Mouse (Mus musculus) embryonic facial prominence, embryonic 12.5 days (tissue): ENCODE measurements around the gene Il12b. TPM values are rescaled to one million over a fixed set of nuclear protein-coding genes. Genes with fewer than 3 reads are reported as not detected.

Experiments
- ATAC-seq: fragments of 200-750 bp; cut with Nextera tagmentation; 2 replicates; pipeline ENCODE4 v1.8.0; 2017; ENCODE audit not compliant: insufficient number of reproducible peaks, insufficient read depth, low FRiP score, low TSS enrichment
- H3K27ac ChIP-seq: fragments of 300-500 bp; sonication (generic); 2 replicates; pipeline ENCODE4 v1.5.1; 2016; ENCODE audit warnings: mild to moderate bottlenecking
- H3K27me3 ChIP-seq: fragments of 300-500 bp; sonication (generic); 2 replicates; pipeline ENCODE4 v1.6.1; 2016; ENCODE audit warnings: mild to moderate bottlenecking, moderate library complexity
- H3K36me3 ChIP-seq: fragments of 300-500 bp; sonication (generic); 2 replicates; pipeline ENCODE4 v1.6.1; 2016; ENCODE audit warnings: mild to moderate bottlenecking
- H3K4me1 ChIP-seq: fragments of 300-500 bp; sonication (generic); 2 replicates; pipeline ENCODE4 v1.6.1; 2016
- H3K4me2 ChIP-seq: fragments of 300-500 bp; sonication (generic); replicated peaks from 2 replicates; pipeline ENCODE4 v1.6.1; 2016; ENCODE audit warnings: mild to moderate bottlenecking, moderate library complexity
- H3K4me3 ChIP-seq: fragments of 300-500 bp; sonication (generic); 2 replicates; pipeline ENCODE4 v1.5.1; 2016; ENCODE audit warnings: mild to moderate bottlenecking
- H3K9ac ChIP-seq: fragments of 300-500 bp; sonication (generic); 2 replicates; pipeline ENCODE4 v1.6.1; 2016; ENCODE audit warnings: mild to moderate bottlenecking, moderate library complexity
- H3K9me3 ChIP-seq: fragments of 300-500 bp; sonication (generic); 2 replicates; pipeline ENCODE4 v1.6.1; 2016; ENCODE audit warnings: mild to moderate bottlenecking, moderate library complexity
- WGBS: fragments of 180-500 bp; shearing (Covaris S2); methylation state at CpG from one replicate; pipeline ENCODE4 v1.1.7; 2016; 5-methylcytosine and 5-hydroxymethylcytosine counted together
- polyA plus RNA-seq: library from polyadenylated mRNA; unstranded; fragments of >200 nt; fragmentation: Nextera tagmentation; extraction: Ambion mirVana; gene quantifications from 2 replicates; pipeline ENCODE4 v1.2.1, GENCODE M21; 2016

Gene Il12b
- polyA plus RNA-seq, 1 experiment from 2014 or later = not detected

DNA sequence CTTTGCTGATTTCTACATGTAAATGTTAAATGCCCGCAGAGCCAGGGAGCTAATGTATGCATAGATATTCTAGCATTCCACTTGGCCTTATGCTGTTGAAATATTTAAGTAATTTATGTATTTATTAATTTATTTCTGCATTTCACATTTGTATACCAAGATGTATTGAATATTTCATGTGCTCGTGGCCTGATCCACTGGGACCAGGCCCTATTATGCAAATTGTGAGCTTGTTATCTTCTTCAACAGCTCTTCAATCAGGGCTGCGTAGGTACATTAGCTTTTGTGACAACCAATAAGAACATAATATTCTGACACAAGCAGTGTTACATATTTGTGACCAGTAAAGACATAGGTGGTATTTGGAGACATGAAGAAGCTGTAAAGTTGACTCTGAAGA, 13.5 kb downstream of the Il12b start:
- Histone ChIP-seq H3K9ac (no peak overlapping the region), H3K36me3 (no peaks in the 10 kb centered on the region), H3K27ac (no peak overlapping the region), H3K4me1 (no peaks in the 10 kb centered on the region), H3K4me3 (no peak overlapping the region), H3K4me2 (no peak overlapping the region), H3K27me3 (no peaks in the 10 kb centered on the region), H3K9me3 (no peaks in the 10 kb centered on the region)
- no peak for ATAC-seq
- 91% methylated on average over 3 of the region's 3 CpGs for WGBS

DNA sequence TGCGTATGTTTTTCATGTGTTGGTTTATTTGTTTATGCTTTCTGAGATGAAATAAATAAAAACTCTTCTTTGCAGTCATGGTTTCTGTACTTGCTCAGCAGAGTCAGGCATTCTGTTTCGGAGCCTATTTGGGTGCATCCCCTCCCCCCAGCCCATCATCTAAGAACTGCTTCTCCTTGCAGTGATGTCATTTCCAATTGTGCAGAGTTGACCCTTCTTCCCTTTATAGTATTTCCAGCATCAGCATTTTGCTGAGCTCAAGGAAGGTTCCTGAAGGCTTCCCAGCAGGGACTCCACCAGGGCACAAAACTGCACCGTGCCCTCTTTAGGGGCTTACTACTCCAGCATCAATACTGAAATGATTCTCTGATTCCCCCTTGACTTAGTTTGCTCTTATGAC, 14.7 kb downstream of the Il12b start:
- Histone ChIP-seq H3K27ac (no peak overlapping the region), H3K4me3 (no peak overlapping the region), H3K9me3 (no peaks in the 10 kb centered on the region), H3K4me1 (no peaks in the 10 kb centered on the region), H3K36me3 (no peaks in the 10 kb centered on the region), H3K9ac (no peak overlapping the region), H3K27me3 (no peaks in the 10 kb centered on the region), H3K4me2 (no peak overlapping the region)
- no peak for ATAC-seq
- 83% methylated on average over 3 of the region's 3 CpGs for WGBS

DNA sequence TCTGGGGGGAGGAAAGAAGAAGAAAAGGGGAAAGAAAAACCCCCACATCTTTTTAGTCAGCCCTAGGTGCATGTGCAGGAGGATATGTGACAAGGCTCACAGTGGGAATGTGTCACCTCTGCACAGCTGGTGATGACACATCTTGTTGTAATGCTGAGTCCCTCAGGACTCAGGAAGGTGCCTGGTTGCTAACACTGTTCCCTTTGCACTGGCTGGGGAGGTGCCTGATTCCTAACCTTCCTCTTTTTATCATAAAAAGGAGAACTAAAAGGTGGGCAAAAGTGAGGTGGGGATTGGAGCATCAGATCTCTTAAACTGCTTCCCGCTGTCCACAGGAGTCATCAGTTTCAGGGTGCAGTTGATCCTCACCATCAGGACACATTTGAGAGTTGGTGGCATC, 17.5 kb downstream of the Il12b start:
- Histone ChIP-seq H3K4me1 (no peaks in the 10 kb centered on the region), H3K27me3 (peaks cover 2% of the 10 kb centered on the region; the same call in 1 of the 2 replicates), H3K9ac (no peak overlapping the region), H3K36me3 (no peaks in the 10 kb centered on the region), H3K9me3 (no peaks in the 10 kb centered on the region), H3K4me3 (no peak overlapping the region), H3K4me2 (no peak overlapping the region), H3K27ac (no peak overlapping the region)
- WGBS = 74% methylated on average over 1 of the region's 1 CpGs
- no peak for ATAC-seq

DNA sequence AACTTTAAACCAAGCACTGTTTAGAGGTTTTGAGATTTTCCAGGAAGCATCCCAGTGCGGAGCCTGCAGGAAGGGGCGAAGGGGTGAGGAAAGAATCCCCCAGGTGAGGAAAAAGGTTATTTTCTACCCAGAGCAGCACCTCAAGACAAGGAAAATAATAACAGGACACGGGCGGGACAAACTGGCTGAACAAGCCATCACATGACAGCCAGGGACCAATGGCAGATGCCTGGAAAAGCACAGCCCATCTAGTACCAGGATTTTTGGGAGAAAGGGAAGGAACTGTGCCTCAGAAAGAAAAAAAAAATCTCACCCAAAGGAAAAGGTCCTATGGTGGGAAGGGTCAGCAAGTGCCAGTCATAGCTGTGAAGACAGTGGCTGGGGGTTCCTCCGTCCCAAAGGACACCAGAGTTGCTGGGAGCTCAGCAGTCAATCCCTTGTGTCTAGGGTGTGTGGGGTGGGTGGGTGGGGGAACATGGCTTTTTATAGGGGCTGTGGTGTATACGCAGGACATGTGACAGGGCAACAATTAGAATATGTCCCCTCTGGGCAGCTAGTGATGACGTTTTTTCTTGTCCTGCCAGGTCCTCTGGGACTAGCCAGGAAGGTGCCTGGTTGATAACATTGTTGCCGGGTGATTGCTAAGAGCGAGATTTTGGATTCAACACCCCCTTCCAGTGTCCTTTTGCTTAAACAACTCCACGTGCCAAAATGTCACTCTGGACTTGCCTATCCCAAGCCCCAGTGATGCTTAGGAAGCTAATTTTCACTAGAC, 22.7 kb downstream of the Il12b start:
- Histone ChIP-seq H3K9ac (no peak overlapping the region), H3K27me3 (peaks cover 2% of the 10 kb centered on the region; the same call in 1 of the 2 replicates), H3K36me3 (no peaks in the 10 kb centered on the region), H3K9me3 (no peaks in the 10 kb centered on the region), H3K4me1 (no peaks in the 10 kb centered on the region), H3K4me2 (no peak overlapping the region), H3K4me3 (no peak overlapping the region), H3K27ac (no peak overlapping the region)
- 76% methylated on average over 10 of the region's 10 CpGs for WGBS
- ATAC-seq = no peak

DNA sequence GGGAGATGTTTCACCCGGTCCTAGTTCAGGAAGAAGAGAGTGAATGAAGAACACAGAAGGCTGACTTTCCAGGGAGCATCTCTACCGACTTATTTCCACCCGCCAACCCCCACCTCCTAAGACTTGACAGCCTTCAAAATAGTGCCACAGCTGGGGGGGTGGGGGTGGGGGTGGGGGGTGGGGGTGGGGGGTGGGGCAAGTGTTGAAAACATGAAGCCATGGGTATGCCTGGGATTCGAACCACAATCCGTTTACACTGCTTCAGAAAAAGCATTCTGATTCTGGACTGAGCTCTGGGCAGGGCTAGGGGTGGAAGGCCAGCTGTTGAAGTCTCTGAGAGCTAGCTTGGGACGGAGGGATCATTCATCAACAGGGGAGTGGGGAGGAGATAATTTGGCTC, 23.4 kb downstream of the Il12b start:
- Histone ChIP-seq H3K27me3 (peaks cover 2% of the 10 kb centered on the region; the same call in 1 of the 2 replicates), H3K36me3 (no peaks in the 10 kb centered on the region), H3K9ac (no peak overlapping the region), H3K4me3 (no peak overlapping the region), H3K27ac (no peak overlapping the region), H3K9me3 (no peaks in the 10 kb centered on the region), H3K4me1 (no peaks in the 10 kb centered on the region), H3K4me2 (no peak overlapping the region)
- no peak for ATAC-seq
- 57% methylated on average over 6 of the region's 6 CpGs for WGBS

DNA sequence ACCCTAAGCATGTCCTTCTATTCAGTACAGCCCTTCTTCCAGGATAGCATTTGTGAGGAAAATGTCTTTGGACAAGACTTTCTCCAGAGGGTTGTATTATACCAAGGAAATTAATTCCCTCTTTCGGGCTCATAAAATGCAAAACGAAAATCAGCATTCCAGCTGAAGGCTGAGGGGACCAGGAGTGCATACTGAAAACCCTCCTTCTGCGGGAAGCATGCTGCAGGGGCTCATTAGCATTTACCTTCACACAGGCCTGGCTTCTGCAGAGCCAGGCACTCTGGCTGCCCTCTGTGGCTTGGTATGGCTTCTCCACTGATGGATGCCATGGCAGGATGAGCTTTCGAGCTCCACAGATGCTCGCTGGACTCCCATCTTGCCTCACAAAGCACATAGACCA, 24.1 kb downstream of the Il12b start:
- Histone ChIP-seq H3K36me3 (no peaks in the 10 kb centered on the region), H3K27ac (no peak overlapping the region), H3K4me1 (no peaks in the 10 kb centered on the region), H3K4me2 (no peak overlapping the region), H3K4me3 (no peak overlapping the region), H3K27me3 (peaks cover 2% of the 10 kb centered on the region; the same call in 1 of the 2 replicates), H3K9me3 (no peaks in the 10 kb centered on the region), H3K9ac (no peak overlapping the region)
- 66% methylated on average over 5 of the region's 5 CpGs for WGBS
- no peak for ATAC-seq

- H3K27me3 ChIP-seq = peaks cover 2% of the 10 kb centered on the region; the same call in 1 of the 2 replicates
- no peak overlapping the region for H3K27ac ChIP-seq
- H3K9me3 ChIP-seq = no peaks in the 10 kb centered on the region
- H3K36me3 ChIP-seq = no peaks in the 10 kb centered on the region
- H3K9ac ChIP-seq = no peak overlapping the region
- whole genome bisulfite sequencing = 80% methylated on average over 8 of the region's 8 CpGs
- no peak overlapping the region for H3K4me2 ChIP-seq
- ATAC-seq = no peak
- no peaks in the 10 kb centered on the region for H3K4me1 ChIP-seq
- no peak overlapping the region for H3K4me3 ChIP-seq
These were observed 25.1 kb downstream of the Il12b start for GRCm38 (mm10) chr11:44425006-44425405.

GRCm38 (mm10) chr11:44425626-44426025, 25.8 kb downstream of the Il12b start:
- ATAC-seq = no peak
- H3K4me1 ChIP-seq = no peaks in the 10 kb centered on the region
- 73% methylated on average over 6 of the region's 6 CpGs for WGBS
- no peak overlapping the region for H3K9ac ChIP-seq
- H3K36me3 ChIP-seq = no peaks in the 10 kb centered on the region
- H3K4me3 ChIP-seq = no peak overlapping the region
- no peak overlapping the region for H3K27ac ChIP-seq
- no peak overlapping the region for H3K4me2 ChIP-seq
- H3K9me3 ChIP-seq = no peaks in the 10 kb centered on the region
- peaks cover 2% of the 10 kb centered on the region; the same call in 1 of the 2 replicates for H3K27me3 ChIP-seq

- no peak for ATAC-seq
- WGBS = 74% methylated on average over 2 of the region's 2 CpGs
- H3K4me1 ChIP-seq = no peaks in the 10 kb centered on the region
These were observed 28.1 kb downstream of the Il12b start for GRCm38 (mm10) chr11:44427951-44428350.

GRCm38 (mm10) chr11:44430036-44430435, 30.2 kb downstream of the Il12b start:
- WGBS = 90% methylated on average over 3 of the region's 3 CpGs
- H3K27ac ChIP-seq = no peak overlapping the region
- no peaks in the 10 kb centered on the region for H3K27me3 ChIP-seq

More at GRCm38 (mm10) chr11:44427951-44428350, 28.1 kb downstream of the Il12b start:
- no peak overlapping the region for H3K9ac ChIP-seq
- no peak overlapping the region for H3K27ac ChIP-seq
- H3K4me2 ChIP-seq = no peak overlapping the region
- H3K4me3 ChIP-seq = no peak overlapping the region
- no peaks in the 10 kb centered on the region for H3K27me3 ChIP-seq
- no peaks in the 10 kb centered on the region for H3K36me3 ChIP-seq
- no peaks in the 10 kb centered on the region for H3K9me3 ChIP-seq

GRCm38 (mm10) chr11:44437786-44438185, 37.9 kb downstream of the Il12b start:
- no peak overlapping the region for H3K9ac ChIP-seq
- no peak for ATAC-seq
- H3K4me2 ChIP-seq = no peak overlapping the region
- WGBS = 87% methylated on average over 6 of the region's 6 CpGs
- H3K9me3 ChIP-seq = no peaks in the 10 kb centered on the region
- no peaks in the 10 kb centered on the region for H3K27me3 ChIP-seq
- no peak overlapping the region for H3K4me3 ChIP-seq
- H3K36me3 ChIP-seq = no peaks in the 10 kb centered on the region
- no peaks in the 10 kb centered on the region for H3K4me1 ChIP-seq
- no peak overlapping the region for H3K27ac ChIP-seq

More at GRCm38 (mm10) chr11:44430036-44430435, 30.2 kb downstream of the Il12b start:
- Histone ChIP-seq H3K4me1 (no peaks in the 10 kb centered on the region), H3K4me3 (no peak overlapping the region), H3K9me3 (no peaks in the 10 kb centered on the region), H3K9ac (no peak overlapping the region), H3K36me3 (no peaks in the 10 kb centered on the region), H3K4me2 (no peak overlapping the region)
- ATAC-seq = no peak

- no peak overlapping the region for H3K4me2 ChIP-seq
- H3K9ac ChIP-seq = no peak overlapping the region
- no peak overlapping the region for H3K27ac ChIP-seq
- no peaks in the 10 kb centered on the region for H3K27me3 ChIP-seq
- no peaks in the 10 kb centered on the region for H3K9me3 ChIP-seq
- no peak overlapping the region for H3K4me3 ChIP-seq
- no peaks in the 10 kb centered on the region for H3K4me1 ChIP-seq
- ATAC-seq = no peak
- H3K36me3 ChIP-seq = peaks cover 3% of the 10 kb centered on the region; the same call in 1 of the 2 replicates
These were observed 51.2 kb downstream of the Il12b start for GRCm38 (mm10) chr11:44451046-44451445.
